Mouse (Mus musculus) G1E (cell line): ENCODE measurements around the gene Cask.

Source experiments
- CTCF ChIP-seq: IDR thresholded peaks from 2 replicates; pipeline ENCODE4 v1.5.1; 2012; ENCODE audit warnings: low read depth, low read length, inconsistent platforms, mixed read lengths
- GATA1 ChIP-seq: IDR thresholded peaks from 2 replicates; pipeline ENCODE4 v1.6.1; 2012; ENCODE audit warnings: borderline replicate concordance, low read length, inconsistent platforms, mixed read lengths

GRCm38 (mm10) chrX:13607752-13608151 is 243.4 kb downstream of the Cask start:
- TF ChIP-seq CTCF: no peak
- no peak for TF ChIP-seq GATA1
